Mouse (Mus musculus) 3T3-L1 (cell line): ENCODE measurements around the gene Nipsnap1.
A peak's percentile ranks its signal among the peaks of the same experiment; 100 is the strongest.

Source experiments
- DNase-seq: peaks from one replicate; pipeline ENCODE4 v3.0.0-alpha.2; 2015; ENCODE audit warnings: low read depth, low spot score

Gene Nipsnap1

GRCm38 (mm10) chr11:4873755-4874475 lies at the start of gene Nipsnap1:
Gene Nipsnap1 (plus strand): TSS chr11:4873951.
- peak; percentile 77 for DNase-seq

GRCm38 (mm10) chr11:4826152-4826778 lies 47.5 kb upstream of the Nipsnap1 start:
- peak; percentile 83 for DNase-seq

GRCm38 (mm10) chr11:4827340-4827739 lies 46.4 kb upstream of the Nipsnap1 start:
- DNase-seq = no peak

- DNase-seq = no peak
These were observed 45.8 kb upstream of the Nipsnap1 start for GRCm38 (mm10) chr11:4827916-4828315.

- no peak for DNase-seq
These were observed 42.7 kb upstream of the Nipsnap1 start for GRCm38 (mm10) chr11:4831066-4831465.

- no peak for DNase-seq
These were observed 40.3 kb upstream of the Nipsnap1 start for GRCm38 (mm10) chr11:4833295-4833939.

GRCm38 (mm10) chr11:4835436-4835835 lies 38.3 kb upstream of the Nipsnap1 start:
- DNase-seq = no peak

- peak; percentile 85 for DNase-seq
These were observed 37.0 kb upstream of the Nipsnap1 start for GRCm38 (mm10) chr11:4836755-4837154.

GRCm38 (mm10) chr11:4837342-4837741 lies 36.4 kb upstream of the Nipsnap1 start:
- no peak for DNase-seq

GRCm38 (mm10) chr11:4838235-4838634 lies 35.5 kb upstream of the Nipsnap1 start:
- peak; percentile 73 for DNase-seq

- peak; percentile 52 for DNase-seq
These were observed 32.7 kb upstream of the Nipsnap1 start for GRCm38 (mm10) chr11:4840942-4841526.

GRCm38 (mm10) chr11:4848483-4849248 lies 25.1 kb upstream of the Nipsnap1 start:
- no peak for DNase-seq

GRCm38 (mm10) chr11:4849258-4849943 lies 24.4 kb upstream of the Nipsnap1 start, which contains the start of gene Nf2:
Gene Nf2 (minus strand): TSS chr11:4849536.
- DNase-seq = peak; percentile 100

- no peak for DNase-seq
These were observed 23.3 kb upstream of the Nipsnap1 start for GRCm38 (mm10) chr11:4850404-4850803.

GRCm38 (mm10) chr11:4853021-4853420 lies 20.7 kb upstream of the Nipsnap1 start:
- DNase-seq = no peak

- DNase-seq = no peak
These were observed 19.6 kb upstream of the Nipsnap1 start for GRCm38 (mm10) chr11:4854181-4854580.

GRCm38 (mm10) chr11:4858416-4858815 lies 15.3 kb upstream of the Nipsnap1 start:
- peak; percentile 63 for DNase-seq

GRCm38 (mm10) chr11:4860986-4861385 lies 12.8 kb upstream of the Nipsnap1 start:
- no peak for DNase-seq

GRCm38 (mm10) chr11:4861816-4862604 lies 11.7 kb upstream of the Nipsnap1 start:
- no peak for DNase-seq

- DNase-seq = no peak
These were observed 11.0 kb upstream of the Nipsnap1 start for GRCm38 (mm10) chr11:4862730-4863129.
